Mouse (Mus musculus) ES-Bruce4 (cell line): ENCODE data around the gene Eif4e2. TPM values are rescaled to one million over a fixed set of nuclear protein-coding genes. Genes with fewer than 3 reads are reported as not detected.

Source experiments
- H3K27ac ChIP-seq: 2 replicates; pipeline ENCODE4 v1.5.1; 2012; ENCODE audit warnings: low read length, inconsistent platforms; ENCODE audit not compliant: insufficient read depth
- H3K27me3 ChIP-seq: 2 replicates; pipeline ENCODE4 v1.6.1; 2012; ENCODE audit warnings: mild to moderate bottlenecking, low read length, inconsistent platforms; ENCODE audit not compliant: control insufficient read depth, poor library complexity, insufficient read depth, severe bottlenecking
- H3K36me3 ChIP-seq: 2 replicates; pipeline ENCODE4 v1.6.1; 2012; ENCODE audit warnings: inconsistent platforms, mild to moderate bottlenecking, low read length, moderate library complexity; ENCODE audit not compliant: control insufficient read depth, poor library complexity, insufficient read depth, severe bottlenecking
- H3K4me1 ChIP-seq: one replicate; pipeline ENCODE4 v1.8.1; 2011; ENCODE audit warnings: low read length; ENCODE audit not compliant: control insufficient read depth, insufficient read depth
- H3K4me3 ChIP-seq: 2 replicates; pipeline ENCODE4 v1.5.1; 2011; ENCODE audit warnings: low read depth, mild to moderate bottlenecking, low read length
- H3K9ac ChIP-seq: 2 replicates; pipeline ENCODE4 v1.6.1; 2012; ENCODE audit warnings: low read depth, mild to moderate bottlenecking, inconsistent platforms; ENCODE audit not compliant: poor library complexity, severe bottlenecking
- H3K9me3 ChIP-seq: replicated peaks from 2 replicates; pipeline ENCODE4 v1.6.1; 2012; ENCODE audit warnings: mild to moderate bottlenecking, low read length, inconsistent platforms; ENCODE audit not compliant: control insufficient read depth, poor library complexity, insufficient read depth, severe bottlenecking
- CTCF ChIP-seq: IDR thresholded peaks from one replicate; pipeline ENCODE4 v1.8.1; 2011; ENCODE audit warnings: low read depth, low read length
- EP300 ChIP-seq: IDR thresholded peaks from 2 replicates; pipeline ENCODE4 v1.6.1; 2011; ENCODE audit warnings: low read depth, low read length; ENCODE audit not compliant: insufficient read depth
- POLR2A ChIP-seq: IDR thresholded peaks from one replicate; pipeline ENCODE4 v1.8.1; 2011; ENCODE audit warnings: low read length; ENCODE audit not compliant: insufficient read depth
- polyA plus RNA-seq: library from polyadenylated mRNA; stranded (reverse); fragments of >200 nt; gene quantifications from 2 replicates; pipeline ENCODE4 v1.2.4, GENCODE M21; 2011; ENCODE audit warnings: low read depth; ENCODE audit not compliant: missing spikeins, insufficient read depth, insufficient read length

The Eif4e2 gene
- polyA plus RNA-seq, 1 experiment: 191 TPM

DNA sequence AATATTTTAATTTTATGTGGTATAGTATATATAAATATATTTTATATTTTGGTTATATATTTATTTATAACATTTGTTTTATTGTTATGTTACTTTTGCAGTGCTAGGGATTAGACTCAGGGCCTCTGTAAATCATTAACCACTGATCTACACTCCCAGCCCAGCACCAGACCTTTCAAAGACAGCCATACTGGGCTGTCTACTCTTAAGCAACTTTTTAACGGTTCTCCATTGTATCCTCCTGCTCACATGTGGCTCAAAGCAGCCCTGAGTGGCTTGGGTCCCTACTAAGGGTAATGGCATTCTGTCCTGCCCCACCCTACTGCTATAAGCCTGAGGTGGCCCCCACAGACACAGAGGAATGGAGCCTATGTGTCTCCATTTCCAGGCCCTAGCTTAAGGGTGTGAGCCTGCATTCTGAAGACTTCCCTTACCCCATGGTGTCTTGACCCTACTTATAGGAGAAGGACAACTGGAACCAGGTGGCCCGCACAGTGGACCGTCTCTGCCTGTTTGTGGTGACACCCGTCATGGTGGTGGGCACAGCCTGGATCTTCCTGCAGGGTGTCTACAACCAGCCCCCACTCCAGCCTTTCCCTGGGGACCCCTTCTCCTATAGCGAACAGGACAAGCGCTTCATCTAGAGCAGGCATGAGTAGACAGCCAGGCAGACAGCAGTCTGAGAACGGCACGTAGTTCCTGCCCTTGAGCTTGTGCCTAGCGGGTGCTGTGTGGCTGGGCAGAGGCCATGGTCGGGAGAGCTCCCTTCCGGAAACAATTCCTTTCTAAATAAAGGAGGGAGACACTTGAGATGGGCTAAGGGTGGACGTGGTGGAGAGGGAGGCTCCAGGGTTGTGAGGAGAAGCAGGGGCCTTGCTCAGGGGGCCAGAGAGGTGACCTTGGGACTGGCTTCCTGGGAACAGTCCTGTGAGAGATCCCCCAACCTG is 15.3 kb upstream of the Eif4e2 start:
- Histone ChIP-seq H3K9me3 (no peaks in the 10 kb centered on the region), H3K36me3 (no peaks in the 10 kb centered on the region), H3K9ac (no peak overlapping the region), H3K27ac (no peak overlapping the region), H3K4me3 (no peak overlapping the region), H3K27me3 (no peaks in the 10 kb centered on the region), H3K4me1 (no peaks in the 10 kb centered on the region)
- TF ChIP-seq CTCF: no peak
- no peak for TF ChIP-seq POLR2A
- no peak for TF ChIP-seq EP300

DNA sequence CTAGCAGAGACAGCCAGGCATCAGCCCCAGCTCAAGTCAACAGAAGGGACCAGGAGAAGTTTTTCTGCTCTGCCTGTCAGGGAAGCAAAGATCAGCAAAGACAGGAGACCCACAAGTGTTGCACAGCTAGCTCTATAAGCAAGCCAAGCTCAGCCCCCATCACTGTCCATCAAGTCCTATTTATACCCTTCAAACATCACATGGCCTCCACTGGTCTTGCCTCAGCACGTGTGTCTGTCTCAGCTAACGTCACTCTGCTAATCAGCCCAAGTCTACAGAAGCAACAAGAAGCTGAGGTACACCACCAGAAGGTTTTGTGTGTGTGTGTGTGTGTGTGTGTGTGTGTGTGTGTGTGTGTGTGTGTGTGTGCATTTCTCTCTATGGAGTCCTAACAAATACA is 12.9 kb upstream of the Eif4e2 start:
- Histone ChIP-seq H3K27ac (no peak overlapping the region), H3K4me1 (no peaks in the 10 kb centered on the region), H3K9me3 (no peaks in the 10 kb centered on the region), H3K27me3 (no peaks in the 10 kb centered on the region), H3K4me3 (no peak overlapping the region), H3K9ac (no peak overlapping the region), H3K36me3 (no peaks in the 10 kb centered on the region)
- TF ChIP-seq POLR2A (no peak), CTCF (no peak), EP300 (no peak)

DNA sequence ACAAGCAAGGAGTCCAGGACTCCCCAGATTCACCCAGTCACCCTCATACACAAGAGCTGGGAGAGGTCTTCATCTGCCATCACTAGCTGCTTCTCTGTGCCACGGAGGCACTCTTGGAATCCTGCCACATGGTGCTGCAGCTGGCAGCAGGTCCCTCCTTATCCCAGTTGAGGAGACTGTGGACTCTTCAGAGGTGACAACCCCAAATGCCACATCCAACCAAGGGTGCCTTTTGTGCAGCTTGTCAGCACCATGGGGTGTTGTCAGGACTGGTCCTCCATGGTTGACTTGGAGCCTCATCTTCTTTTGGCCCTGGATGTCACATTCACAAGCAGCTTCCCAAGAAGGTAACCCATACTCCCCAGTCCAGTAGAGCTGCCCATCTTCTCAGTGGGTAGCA is 11.9 kb upstream of the Eif4e2 start:
- Histone ChIP-seq H3K4me3 (no peak overlapping the region), H3K27ac (no peak overlapping the region), H3K27me3 (no peaks in the 10 kb centered on the region), H3K9ac (no peak overlapping the region), H3K36me3 (no peaks in the 10 kb centered on the region), H3K9me3 (no peaks in the 10 kb centered on the region), H3K4me1 (no peaks in the 10 kb centered on the region)
- TF ChIP-seq EP300 (no peak), POLR2A (no peak), CTCF (no peak)

DNA sequence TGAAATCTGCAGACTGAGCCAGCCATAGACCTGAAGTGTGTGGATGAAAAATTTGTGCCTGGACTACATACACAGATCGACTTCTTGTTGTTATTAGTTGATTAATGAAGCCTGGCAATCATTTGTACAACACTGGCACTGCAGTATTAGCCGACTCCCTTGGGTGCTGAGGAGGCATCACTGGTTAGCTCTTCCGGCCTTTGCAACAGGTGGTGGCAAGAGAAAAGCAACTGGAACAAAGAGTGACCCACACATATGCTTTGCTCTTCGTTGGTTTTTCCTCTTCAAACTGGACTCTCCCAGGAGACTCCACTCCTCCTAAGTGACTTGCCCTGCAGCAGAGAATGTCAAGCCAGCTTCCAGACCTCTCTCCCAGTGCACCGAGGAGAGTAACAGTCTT is 9.9 kb upstream of the Eif4e2 start:
- no peak overlapping the region for H3K27ac ChIP-seq
- no peaks in the 10 kb centered on the region for H3K9me3 ChIP-seq
- TF ChIP-seq EP300 (no peak), CTCF (no peak), POLR2A (no peak)
- H3K9ac ChIP-seq: no peak overlapping the region
- no peaks in the 10 kb centered on the region for H3K36me3 ChIP-seq
- H3K4me1 ChIP-seq: no peaks in the 10 kb centered on the region
- no peak overlapping the region for H3K4me3 ChIP-seq
- H3K27me3 ChIP-seq: no peaks in the 10 kb centered on the region

DNA sequence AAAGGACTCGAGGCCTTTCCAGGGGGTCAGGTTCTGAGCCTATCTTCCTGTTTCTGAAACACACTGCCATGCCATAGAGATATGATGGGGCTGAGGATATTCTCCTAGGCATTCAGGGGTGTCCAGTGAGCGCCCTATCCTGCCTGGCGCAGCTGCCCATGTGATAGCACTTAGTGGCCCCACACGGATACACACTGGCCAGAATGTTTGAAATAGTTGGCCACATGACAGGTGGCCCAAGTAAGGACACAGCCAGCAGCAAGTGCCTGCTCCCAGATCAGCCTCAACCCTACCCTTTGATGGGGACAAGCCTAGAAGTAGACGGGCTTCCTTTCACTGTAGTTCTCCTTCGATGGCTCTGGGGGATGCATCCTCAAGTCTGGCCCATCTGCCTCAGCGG is 9.2 kb upstream of the Eif4e2 start, which contains the start of gene Chrng:
TSS of gene Chrng (plus strand) at position 193 of the 400 bp plus-strand sequence.
- Histone ChIP-seq H3K9ac (no peak within 1 kb of the TSS), H3K4me3 (no peak within 1 kb of the TSS), H3K27ac (no peak within 1 kb of the TSS), H3K36me3 (no peaks in the 10 kb centered on the region), H3K27me3 (no peaks in the 10 kb centered on the region), H3K4me1 (no peaks in the 10 kb centered on the region), H3K9me3 (no peaks in the 10 kb centered on the region)
- no peak for TF ChIP-seq POLR2A
- TF ChIP-seq EP300: no peak
- no peak for TF ChIP-seq CTCF

DNA sequence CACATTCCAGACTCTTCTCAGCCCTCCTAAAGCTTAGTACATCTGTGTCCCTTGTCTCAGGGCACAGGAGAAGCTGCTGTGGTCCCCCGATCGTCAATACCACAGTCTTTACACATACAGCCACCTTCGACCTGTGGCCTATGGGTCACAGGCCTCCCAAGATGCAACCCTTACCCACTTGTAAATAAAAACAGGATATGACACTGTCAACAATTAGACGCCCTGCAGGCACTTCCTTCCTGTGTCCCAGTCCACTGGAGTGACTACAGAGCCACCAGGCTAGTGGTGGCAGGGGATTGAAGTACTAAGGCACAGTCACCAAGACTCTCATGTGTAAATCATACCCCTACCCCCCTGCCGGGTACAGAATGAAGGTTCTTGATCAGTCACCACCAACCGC is 8.7 kb upstream of the Eif4e2 start:
- H3K36me3 ChIP-seq: no peaks in the 10 kb centered on the region
- H3K4me3 ChIP-seq: no peak overlapping the region
- no peaks in the 10 kb centered on the region for H3K9me3 ChIP-seq
- TF ChIP-seq POLR2A (no peak), CTCF (no peak), EP300 (no peak)
- H3K4me1 ChIP-seq: no peaks in the 10 kb centered on the region
- H3K27me3 ChIP-seq: no peaks in the 10 kb centered on the region
- H3K27ac ChIP-seq: no peak overlapping the region
- no peak overlapping the region for H3K9ac ChIP-seq
